Mouse (Mus musculus) liver, embryonic 15.5 days (tissue): Measurements from ENCODE around the gene Cib1. TPM values are rescaled to one million over a fixed set of nuclear protein-coding genes. Genes with fewer than 3 reads are reported as not detected.

Source experiments
- ATAC-seq: fragments of 200-750 bp; cut with Nextera tagmentation; 2 replicates; pipeline ENCODE4 v1.8.0; 2017; ENCODE audit warnings: moderate number of reproducible peaks, mild to moderate bottlenecking, moderate library complexity; ENCODE audit not compliant: insufficient read depth
- H3K27ac ChIP-seq: fragments of 300-500 bp; sonication (generic); replicated peaks from 2 replicates; pipeline ENCODE4 v1.5.1; 2015; ENCODE audit warnings: mild to moderate bottlenecking, inconsistent platforms
- H3K27me3 ChIP-seq: fragments of 300-500 bp; sonication (generic); 2 replicates; pipeline ENCODE4 v1.6.1; 2015; ENCODE audit warnings: mild to moderate bottlenecking, inconsistent platforms
- H3K36me3 ChIP-seq: fragments of 300-500 bp; sonication (generic); replicated peaks from 2 replicates; pipeline ENCODE4 v1.6.1; 2015; ENCODE audit warnings: moderate library complexity, mild to moderate bottlenecking, inconsistent platforms
- H3K4me1 ChIP-seq: fragments of 300-500 bp; sonication (generic); replicated peaks from 2 replicates; pipeline ENCODE4 v1.6.1; 2015; ENCODE audit warnings: inconsistent platforms
- H3K4me2 ChIP-seq: fragments of 300-500 bp; sonication (generic); 2 replicates; pipeline ENCODE4 v1.6.1; 2015; ENCODE audit warnings: moderate library complexity, mild to moderate bottlenecking, inconsistent platforms
- H3K4me3 ChIP-seq: fragments of 300-500 bp; sonication (generic); replicated peaks from 2 replicates; pipeline ENCODE4 v1.5.1; 2015; ENCODE audit warnings: mild to moderate bottlenecking, inconsistent platforms
- H3K9ac ChIP-seq: fragments of 300-500 bp; sonication (generic); 2 replicates; pipeline ENCODE4 v1.6.1; 2015; ENCODE audit warnings: moderate library complexity, mild to moderate bottlenecking, inconsistent platforms
- H3K9me3 ChIP-seq: fragments of 300-500 bp; sonication (generic); replicated peaks from 2 replicates; pipeline ENCODE4 v1.6.1; 2016; ENCODE audit warnings: inconsistent platforms
- WGBS: fragments of 180-500 bp; shearing (Covaris S2); methylation state at CpG from one replicate; pipeline ENCODE4 v1.1.7; 2015; ENCODE audit warnings: mixed read lengths; ENCODE audit not compliant: insufficient replicate concordance; 5-methylcytosine and 5-hydroxymethylcytosine counted together
- polyA plus RNA-seq: library from polyadenylated mRNA; unstranded; fragments of >200 nt; fragmentation: Nextera tagmentation; extraction: Ambion mirVana; gene quantifications from 2 replicates; pipeline ENCODE4 v1.2.1, GENCODE M21; 2015

The Cib1 gene
- polyA plus RNA-seq, 1 experiment from 2014 or later = 84.7 TPM

DNA sequence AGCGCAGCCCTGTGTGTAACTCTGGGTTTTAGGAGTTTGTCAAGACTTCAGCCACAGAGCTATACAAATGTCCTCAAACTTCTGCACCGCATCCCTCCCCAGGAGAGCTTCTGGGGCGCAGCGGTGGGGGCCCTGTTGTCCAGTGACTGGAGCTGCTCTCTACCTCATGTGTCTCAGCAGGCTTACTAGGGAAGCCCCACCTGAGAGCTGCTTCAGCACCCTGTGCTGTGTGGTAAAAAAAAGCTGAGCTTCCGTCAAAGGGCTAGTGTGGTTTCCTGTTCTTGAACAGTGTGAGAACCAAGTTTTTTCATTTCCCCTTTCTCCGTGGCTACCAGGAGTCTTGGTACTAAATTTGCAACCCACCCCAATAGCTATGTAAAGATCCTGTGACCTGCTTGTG is 22.9 kb downstream of the Cib1 start:
- Histone ChIP-seq H3K9ac (peak overlapping the region; percentile 71), H3K4me2 (peak overlapping the region; percentile 91), H3K9me3 (no peaks in the 10 kb centered on the region), H3K27ac (peak overlapping the region; percentile 100), H3K4me1 (peaks cover 98% of the 10 kb centered on the region), H3K4me3 (peak overlapping the region; percentile 40), H3K27me3 (no peaks in the 10 kb centered on the region), H3K36me3 (peaks cover 33% of the 10 kb centered on the region)
- ATAC-seq = no peak
- WGBS = 18% methylated on average over 6 of the region's 6 CpGs

- H3K36me3 ChIP-seq = peaks cover 33% of the 10 kb centered on the region
- H3K4me3 ChIP-seq = peak overlapping the region; percentile 40
- H3K4me2 ChIP-seq = peak overlapping the region; percentile 91
- H3K27me3 ChIP-seq = no peaks in the 10 kb centered on the region
- WGBS = 13% methylated on average over 10 of the region's 10 CpGs
- H3K9ac ChIP-seq = peak overlapping the region; percentile 71
- ATAC-seq = peak; percentile 88
- H3K27ac ChIP-seq = peak overlapping the region; percentile 100
- peaks cover 99% of the 10 kb centered on the region for H3K4me1 ChIP-seq
- H3K9me3 ChIP-seq = no peaks in the 10 kb centered on the region
Measured at GRCm38 (mm10) chr7:80208738-80209430, 23.7 kb downstream of the Cib1 start.

DNA sequence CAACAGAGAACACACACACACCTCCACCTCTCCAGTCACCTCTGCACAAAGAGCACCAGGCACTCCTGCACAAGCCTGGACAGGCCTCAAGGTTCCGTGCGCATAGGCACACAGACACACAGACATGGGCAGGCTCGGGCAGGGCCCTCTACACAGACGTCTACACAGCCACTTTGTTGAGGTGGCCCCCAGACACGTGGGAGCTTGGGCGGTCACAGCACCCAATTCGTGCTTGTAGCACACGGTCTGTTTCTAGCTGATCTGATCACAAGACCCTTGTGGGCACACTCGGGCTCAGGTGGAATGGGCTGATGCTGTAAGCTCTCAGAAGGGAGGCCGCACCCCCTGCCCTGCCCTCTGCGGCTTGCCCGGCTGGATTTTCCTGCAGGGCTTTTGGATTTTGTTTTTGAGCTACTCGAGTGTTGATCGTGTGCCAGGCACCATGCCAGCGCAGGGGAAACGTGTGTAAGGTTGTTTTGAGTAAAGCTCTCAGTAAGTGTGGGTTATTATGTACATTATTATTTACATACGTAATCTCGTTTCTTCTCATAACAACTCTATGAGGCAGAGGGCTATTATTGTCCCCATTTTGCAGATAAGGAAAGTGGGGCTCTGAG is 24.5 kb downstream of the Cib1 start:
- peak overlapping the region; percentile 71 for H3K9ac ChIP-seq
- peak overlapping the region; percentile 40 for H3K4me3 ChIP-seq
- H3K4me1 ChIP-seq = peaks cover 100% of the 10 kb centered on the region
- H3K27me3 ChIP-seq = no peaks in the 10 kb centered on the region
- peak overlapping the region; percentile 91 for H3K4me2 ChIP-seq
- H3K9me3 ChIP-seq = no peaks in the 10 kb centered on the region
- WGBS = 32% methylated on average over 18 of the region's 18 CpGs
- peak overlapping the region; percentile 100 for H3K27ac ChIP-seq
- peak; percentile 16 for ATAC-seq
- H3K36me3 ChIP-seq = peaks cover 30% of the 10 kb centered on the region

- H3K4me3 ChIP-seq = peak overlapping the region; percentile 40
- 20% methylated on average over 3 of the region's 3 CpGs for WGBS
- peak overlapping the region; percentile 71 for H3K9ac ChIP-seq
- H3K36me3 ChIP-seq = peaks cover 30% of the 10 kb centered on the region
- peak overlapping the region; percentile 91 for H3K4me2 ChIP-seq
- H3K27me3 ChIP-seq = no peaks in the 10 kb centered on the region
- no peaks in the 10 kb centered on the region for H3K9me3 ChIP-seq
- no peak for ATAC-seq
- H3K4me1 ChIP-seq = peaks cover 100% of the 10 kb centered on the region
- peak overlapping the region; percentile 100 for H3K27ac ChIP-seq
Measured at GRCm38 (mm10) chr7:80207314-80207731, 25.3 kb downstream of the Cib1 start.

DNA sequence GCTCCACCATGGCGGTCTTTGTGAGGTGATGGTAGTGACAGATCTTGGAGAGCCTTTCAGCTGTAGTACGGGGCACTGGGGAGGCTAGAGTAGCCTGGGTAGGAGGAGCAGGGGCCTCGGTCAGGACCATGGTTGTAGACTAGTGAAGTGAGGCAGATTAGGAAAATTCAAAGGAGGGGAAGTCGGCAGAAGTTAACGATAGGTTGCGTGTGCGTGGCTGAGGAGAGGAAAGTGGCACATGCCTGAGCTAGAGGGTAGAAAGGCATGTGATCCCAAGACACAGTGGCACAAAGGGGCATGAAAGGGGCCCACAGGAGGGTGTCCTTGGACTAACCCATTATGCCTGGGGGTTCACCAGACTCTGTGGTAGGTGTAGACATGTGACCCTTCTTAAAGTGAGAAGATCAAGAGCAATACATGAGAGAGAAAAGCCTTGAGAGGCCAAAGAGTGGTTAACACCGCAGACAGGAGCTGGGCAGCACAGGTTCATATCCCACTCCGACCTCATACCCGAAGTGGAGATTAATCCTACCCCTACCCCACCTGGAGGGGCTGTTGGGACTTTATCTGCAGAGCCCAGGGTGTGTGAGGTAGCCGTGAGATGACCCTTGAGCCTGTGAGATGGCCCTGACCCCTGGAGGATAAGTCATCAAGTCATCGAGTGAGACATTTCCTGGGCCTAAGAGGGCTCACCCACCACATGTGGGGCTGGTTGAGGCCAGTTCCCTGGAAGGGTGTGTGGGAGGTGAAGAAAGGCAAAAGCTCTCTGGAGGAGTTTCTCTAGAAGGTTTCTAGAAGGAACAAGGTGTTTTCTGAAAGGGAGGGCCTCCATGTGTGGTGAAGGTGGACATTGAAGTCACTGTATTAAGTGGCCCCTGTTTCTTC is 26.7 kb downstream of the Cib1 start:
- no peak overlapping the region for H3K4me3 ChIP-seq
- peak overlapping the region; percentile 71 for H3K9ac ChIP-seq
- peak overlapping the region; percentile 91 for H3K4me2 ChIP-seq
- H3K4me1 ChIP-seq = peaks cover 100% of the 10 kb centered on the region
- no peak for ATAC-seq
- no peaks in the 10 kb centered on the region for H3K9me3 ChIP-seq
- no peaks in the 10 kb centered on the region for H3K27me3 ChIP-seq
- 51% methylated on average over 12 of the region's 12 CpGs for WGBS
- H3K27ac ChIP-seq = peak overlapping the region; percentile 100
- peaks cover 44% of the 10 kb centered on the region for H3K36me3 ChIP-seq

DNA sequence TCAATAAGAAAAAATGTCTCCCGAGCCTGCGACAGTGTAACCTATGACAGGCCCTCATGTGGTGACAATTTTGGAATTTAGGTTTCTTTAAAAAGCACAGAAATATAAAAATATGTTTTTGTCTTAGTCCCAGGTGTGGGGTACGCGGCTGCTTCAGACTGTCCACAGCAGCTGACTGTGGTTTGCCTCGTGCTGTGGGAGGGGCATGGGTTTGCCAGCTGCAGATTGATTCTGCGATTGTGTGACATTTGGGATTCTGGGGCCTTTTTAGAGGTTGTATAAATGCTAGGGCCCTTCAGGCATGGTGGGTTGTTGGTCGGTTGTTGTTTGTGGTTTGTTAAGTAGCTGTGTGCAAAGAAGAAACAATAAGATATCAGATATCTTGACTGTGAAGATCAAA is 27.7 kb downstream of the Cib1 start:
- peak overlapping the region; percentile 91 for H3K4me2 ChIP-seq
- H3K36me3 ChIP-seq = peaks cover 53% of the 10 kb centered on the region
- 35% methylated on average over 7 of the region's 7 CpGs for WGBS
- H3K27me3 ChIP-seq = no peaks in the 10 kb centered on the region
- no peaks in the 10 kb centered on the region for H3K9me3 ChIP-seq
- peak overlapping the region; percentile 100 for H3K27ac ChIP-seq
- no peak for ATAC-seq
- no peak overlapping the region for H3K4me3 ChIP-seq
- H3K4me1 ChIP-seq = peaks cover 100% of the 10 kb centered on the region
- H3K9ac ChIP-seq = no peak overlapping the region

DNA sequence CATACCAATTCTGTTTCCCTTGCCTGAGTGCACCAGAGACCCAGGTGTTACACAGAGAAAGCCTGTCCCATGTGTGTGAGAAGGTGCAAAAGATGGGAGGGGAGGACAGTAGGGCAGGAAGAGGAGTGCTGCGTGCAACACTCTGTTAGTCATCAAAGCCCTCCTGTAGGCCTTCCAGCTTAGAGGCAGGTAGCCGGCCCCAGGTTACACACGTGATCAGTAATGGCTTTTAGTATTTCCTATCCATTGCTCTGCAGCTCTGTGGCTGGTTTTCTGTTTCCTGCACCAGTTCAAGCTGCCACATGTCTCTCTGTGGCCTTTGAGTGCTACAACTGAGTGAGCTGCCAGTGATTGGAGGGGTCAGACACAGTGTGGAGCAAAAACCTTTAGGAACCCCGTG is 28.3 kb downstream of the Cib1 start:
- Histone ChIP-seq H3K9ac (peak overlapping the region; percentile 55; the same call in 1 of the 2 replicates), H3K27me3 (no peaks in the 10 kb centered on the region), H3K4me2 (peak overlapping the region; percentile 91), H3K4me1 (peaks cover 100% of the 10 kb centered on the region), H3K4me3 (no peak overlapping the region), H3K27ac (peak overlapping the region; percentile 100), H3K9me3 (no peaks in the 10 kb centered on the region), H3K36me3 (peaks cover 53% of the 10 kb centered on the region)
- ATAC-seq = no peak
- 54% methylated on average over 4 of the region's 4 CpGs for WGBS

- Histone ChIP-seq H3K9me3 (no peaks in the 10 kb centered on the region), H3K4me2 (peak overlapping the region; percentile 91), H3K27me3 (no peaks in the 10 kb centered on the region), H3K36me3 (peaks cover 53% of the 10 kb centered on the region), H3K4me3 (peak overlapping the region; percentile 35), H3K9ac (peak overlapping the region; percentile 55), H3K27ac (peak overlapping the region; percentile 100), H3K4me1 (peaks cover 97% of the 10 kb centered on the region)
- WGBS = 18% methylated on average over 12 of the region's 12 CpGs
- no peak for ATAC-seq
Measured at GRCm38 (mm10) chr7:80203638-80204096, 28.9 kb downstream of the Cib1 start.

GRCm38 (mm10) chr7:80202961-80203360 is 29.7 kb downstream of the Cib1 start:
- Histone ChIP-seq H3K27ac (peak overlapping the region; percentile 100), H3K4me2 (peak overlapping the region; percentile 91), H3K27me3 (no peaks in the 10 kb centered on the region), H3K36me3 (peaks cover 53% of the 10 kb centered on the region), H3K4me1 (peaks cover 93% of the 10 kb centered on the region), H3K9ac (peak overlapping the region; percentile 55), H3K4me3 (peak overlapping the region; percentile 35), H3K9me3 (no peaks in the 10 kb centered on the region)
- ATAC-seq = no peak
- 58% methylated on average over 5 of the region's 5 CpGs for WGBS

- WGBS = 88% methylated on average over 15 of the region's 15 CpGs
- H3K9ac ChIP-seq = peak overlapping the region; percentile 55
- ATAC-seq = no peak
- H3K27ac ChIP-seq = peak overlapping the region; percentile 100
- no peaks in the 10 kb centered on the region for H3K9me3 ChIP-seq
- peak overlapping the region; percentile 91 for H3K4me3 ChIP-seq
- H3K36me3 ChIP-seq = peaks cover 53% of the 10 kb centered on the region
- H3K4me1 ChIP-seq = peaks cover 93% of the 10 kb centered on the region
- peak overlapping the region; percentile 91 for H3K4me2 ChIP-seq
- no peaks in the 10 kb centered on the region for H3K27me3 ChIP-seq
Measured at GRCm38 (mm10) chr7:80201888-80202540, 30.6 kb downstream of the Cib1 start.
